Mouse (Mus musculus) midbrain, embryonic 16.5 days (tissue): ENCODE measurements around the gene Nat8f1. TPM values are rescaled to one million over a fixed set of nuclear protein-coding genes. Genes with fewer than 3 reads are reported as not detected.

Source experiments
- ATAC-seq: fragments of 200-750 bp; cut with Nextera tagmentation; 2 replicates; pipeline ENCODE4 v1.8.0; 2017; ENCODE audit warnings: moderate TSS enrichment
- H3K27ac ChIP-seq: fragments of 300-500 bp; sonication (generic); 2 replicates; pipeline ENCODE4 v1.5.1; 2014; ENCODE audit warnings: mild to moderate bottlenecking, low read length, mixed read lengths
- H3K27me3 ChIP-seq: fragments of 300-500 bp; sonication (generic); 2 replicates; pipeline ENCODE4 v1.6.1; 2014; ENCODE audit warnings: low read depth, low read length, mixed read lengths; ENCODE audit not compliant: control insufficient read depth, insufficient read depth
- H3K36me3 ChIP-seq: fragments of 300-500 bp; sonication (generic); 2 replicates; pipeline ENCODE4 v1.6.1; 2014; ENCODE audit warnings: mild to moderate bottlenecking, low read length, moderate library complexity, mixed read lengths; ENCODE audit not compliant: control insufficient read depth, insufficient read depth
- H3K4me1 ChIP-seq: fragments of 300-500 bp; sonication (generic); 2 replicates; pipeline ENCODE4 v1.6.1; 2014; ENCODE audit warnings: mild to moderate bottlenecking, low read length, mixed read lengths; ENCODE audit not compliant: control insufficient read depth, insufficient read depth
- H3K4me2 ChIP-seq: fragments of 300-500 bp; sonication (generic); 2 replicates; pipeline ENCODE4 v1.6.1; 2014; ENCODE audit warnings: mild to moderate bottlenecking, low read length, mixed read lengths
- H3K4me3 ChIP-seq: fragments of 300-500 bp; sonication (generic); 2 replicates; pipeline ENCODE4 v1.5.1; 2014; ENCODE audit warnings: low read depth, mild to moderate bottlenecking, low read length, moderate library complexity, mixed read lengths
- H3K9ac ChIP-seq: fragments of 300-500 bp; sonication (generic); 2 replicates; pipeline ENCODE4 v1.6.1; 2014; ENCODE audit warnings: low read depth, low read length, mixed read lengths
- H3K9me3 ChIP-seq: fragments of 300-500 bp; sonication (generic); replicated peaks from 2 replicates; pipeline ENCODE4 v1.6.1; 2014; ENCODE audit warnings: mild to moderate bottlenecking, low read length, mixed read lengths; ENCODE audit not compliant: control insufficient read depth, poor library complexity, severe bottlenecking
- WGBS: fragments of 180-500 bp; shearing (Covaris S2); extraction: QIAGEN DNeasy Blood & Tissue Kit; methylation state at CpG from one replicate; pipeline ENCODE4 v1.1.7; 2014; 5-methylcytosine and 5-hydroxymethylcytosine counted together
- polyA plus RNA-seq: library from polyadenylated mRNA; unstranded; fragments of >200 nt; fragmentation: Nextera tagmentation; extraction: Ambion mirVana; gene quantifications from 2 replicates; pipeline ENCODE4 v1.2.1, GENCODE M21; 2015

Gene Nat8f1
- polyA plus RNA-seq, 1 experiment from 2014 or later = 23.1 TPM

DNA sequence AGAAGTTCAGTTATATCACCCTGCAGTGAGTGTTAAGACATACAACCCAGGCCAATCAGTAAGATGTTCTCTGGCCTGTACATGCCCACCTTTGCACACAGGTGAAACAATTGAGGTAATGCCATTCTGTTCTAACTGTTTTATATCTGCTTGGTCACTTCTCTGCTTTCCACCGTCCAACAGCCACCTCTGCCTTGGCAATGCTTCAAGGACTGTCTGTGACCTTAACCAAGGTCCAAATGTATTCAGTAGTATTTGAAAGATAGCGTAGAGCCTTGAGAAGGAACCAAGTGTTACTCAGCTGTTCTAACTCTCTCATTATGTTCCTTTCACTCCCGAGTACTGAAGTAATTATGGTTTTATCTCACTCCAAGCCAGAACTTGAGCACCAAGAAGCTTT, 52.9 kb downstream of the Nat8f1 start:
- no peaks in the 10 kb centered on the region for H3K27me3 ChIP-seq
- H3K4me3 ChIP-seq = no peak overlapping the region
- 81% methylated on average over 3 of the region's 3 CpGs for WGBS

GRCm38 (mm10) chr6:85861247-85861646, 54.2 kb downstream of the Nat8f1 start:
- H3K27ac ChIP-seq = no peak overlapping the region
- H3K36me3 ChIP-seq = no peaks in the 10 kb centered on the region
- no peak overlapping the region for H3K9ac ChIP-seq
- no peak for ATAC-seq
- no peaks in the 10 kb centered on the region for H3K9me3 ChIP-seq
- WGBS = 90% methylated on average over 3 of the region's 3 CpGs
- no peak overlapping the region for H3K4me3 ChIP-seq
- no peaks in the 10 kb centered on the region for H3K4me1 ChIP-seq
- H3K4me2 ChIP-seq = no peak overlapping the region
- H3K27me3 ChIP-seq = no peaks in the 10 kb centered on the region

More for the DNA sequence above, 52.9 kb downstream of the Nat8f1 start:
- Histone ChIP-seq H3K27ac (no peak overlapping the region), H3K36me3 (no peaks in the 10 kb centered on the region), H3K9ac (no peak overlapping the region), H3K9me3 (no peaks in the 10 kb centered on the region), H3K4me1 (no peaks in the 10 kb centered on the region), H3K4me2 (no peak overlapping the region)
- ATAC-seq = no peak

Other genes starting within 250 kb of the Nat8f1 start
- not detected in 2 replicates for gene Nat8f7, start 202.5 kb downstream of the Nat8f1 start, polyA plus RNA-seq
- gene Nat8f3, start 149.9 kb downstream of the Nat8f1 start, polyA plus RNA-seq = 0.51 and 0.52 TPM in 2 replicates
- gene Nat8f6, start 94.7 kb downstream of the Nat8f1 start, polyA plus RNA-seq = not detected in 2 replicates
- gene Nat8f5, start 94.7 kb downstream of the Nat8f1 start, polyA plus RNA-seq = 0.25 TPM in 1 of 2 replicates, not detected in the other
- gene Nat8, start 83.6 kb downstream of the Nat8f1 start, polyA plus RNA-seq = 0.33 TPM in 1 of 2 replicates, not detected in the other
- 0.05 TPM in 1 of 2 replicates, not detected in the other for gene Nat8f2, start 46.5 kb downstream of the Nat8f1 start, polyA plus RNA-seq
- gene Nat8f4, start 10.8 kb downstream of the Nat8f1 start, polyA plus RNA-seq = 7.0 TPM in 2 replicates
- 53.7 and 60.1 TPM in 2 replicates for gene Tprkb, start 3.8 kb downstream of the Nat8f1 start, polyA plus RNA-seq
- 51.0 and 60.8 TPM in 2 replicates for gene Dusp11, start 46.0 kb upstream of the Nat8f1 start, polyA plus RNA-seq
- gene Figla, start 100.5 kb upstream of the Nat8f1 start, polyA plus RNA-seq = not detected in 2 replicates
- gene Add2, start 113.0 kb upstream of the Nat8f1 start, polyA plus RNA-seq = 166 and 197 TPM in 2 replicates